Mouse (Mus musculus) ES-Bruce4 (cell line): Measurements from ENCODE around the gene Gm1123. TPM values are rescaled to one million over a fixed set of nuclear protein-coding genes. Genes with fewer than 3 reads are reported as not detected.

Experiments used
- H3K27ac ChIP-seq: 2 replicates; pipeline ENCODE4 v1.5.1; 2012; ENCODE audit warnings: low read length, inconsistent platforms; ENCODE audit not compliant: insufficient read depth
- H3K27me3 ChIP-seq: 2 replicates; pipeline ENCODE4 v1.6.1; 2012; ENCODE audit warnings: mild to moderate bottlenecking, low read length, inconsistent platforms; ENCODE audit not compliant: control insufficient read depth, poor library complexity, insufficient read depth, severe bottlenecking
- H3K36me3 ChIP-seq: 2 replicates; pipeline ENCODE4 v1.6.1; 2012; ENCODE audit warnings: inconsistent platforms, mild to moderate bottlenecking, low read length, moderate library complexity; ENCODE audit not compliant: control insufficient read depth, poor library complexity, insufficient read depth, severe bottlenecking
- H3K4me1 ChIP-seq: one replicate; pipeline ENCODE4 v1.8.1; 2011; ENCODE audit warnings: low read length; ENCODE audit not compliant: control insufficient read depth, insufficient read depth
- H3K4me3 ChIP-seq: 2 replicates; pipeline ENCODE4 v1.5.1; 2011; ENCODE audit warnings: low read depth, mild to moderate bottlenecking, low read length
- H3K9ac ChIP-seq: 2 replicates; pipeline ENCODE4 v1.6.1; 2012; ENCODE audit warnings: low read depth, mild to moderate bottlenecking, inconsistent platforms; ENCODE audit not compliant: poor library complexity, severe bottlenecking
- H3K9me3 ChIP-seq: replicated peaks from 2 replicates; pipeline ENCODE4 v1.6.1; 2012; ENCODE audit warnings: mild to moderate bottlenecking, low read length, inconsistent platforms; ENCODE audit not compliant: control insufficient read depth, poor library complexity, insufficient read depth, severe bottlenecking
- CTCF ChIP-seq: IDR thresholded peaks from one replicate; pipeline ENCODE4 v1.8.1; 2011; ENCODE audit warnings: low read depth, low read length
- EP300 ChIP-seq: IDR thresholded peaks from 2 replicates; pipeline ENCODE4 v1.6.1; 2011; ENCODE audit warnings: low read depth, low read length; ENCODE audit not compliant: insufficient read depth
- POLR2A ChIP-seq: IDR thresholded peaks from one replicate; pipeline ENCODE4 v1.8.1; 2011; ENCODE audit warnings: low read length; ENCODE audit not compliant: insufficient read depth
- polyA plus RNA-seq: library from polyadenylated mRNA; stranded (reverse); fragments of >200 nt; gene quantifications from 2 replicates; pipeline ENCODE4 v1.2.4, GENCODE M21; 2011; ENCODE audit warnings: low read depth; ENCODE audit not compliant: missing spikeins, insufficient read depth, insufficient read length

The Gm1123 gene
- polyA plus RNA-seq, 1 experiment: not detected

DNA sequence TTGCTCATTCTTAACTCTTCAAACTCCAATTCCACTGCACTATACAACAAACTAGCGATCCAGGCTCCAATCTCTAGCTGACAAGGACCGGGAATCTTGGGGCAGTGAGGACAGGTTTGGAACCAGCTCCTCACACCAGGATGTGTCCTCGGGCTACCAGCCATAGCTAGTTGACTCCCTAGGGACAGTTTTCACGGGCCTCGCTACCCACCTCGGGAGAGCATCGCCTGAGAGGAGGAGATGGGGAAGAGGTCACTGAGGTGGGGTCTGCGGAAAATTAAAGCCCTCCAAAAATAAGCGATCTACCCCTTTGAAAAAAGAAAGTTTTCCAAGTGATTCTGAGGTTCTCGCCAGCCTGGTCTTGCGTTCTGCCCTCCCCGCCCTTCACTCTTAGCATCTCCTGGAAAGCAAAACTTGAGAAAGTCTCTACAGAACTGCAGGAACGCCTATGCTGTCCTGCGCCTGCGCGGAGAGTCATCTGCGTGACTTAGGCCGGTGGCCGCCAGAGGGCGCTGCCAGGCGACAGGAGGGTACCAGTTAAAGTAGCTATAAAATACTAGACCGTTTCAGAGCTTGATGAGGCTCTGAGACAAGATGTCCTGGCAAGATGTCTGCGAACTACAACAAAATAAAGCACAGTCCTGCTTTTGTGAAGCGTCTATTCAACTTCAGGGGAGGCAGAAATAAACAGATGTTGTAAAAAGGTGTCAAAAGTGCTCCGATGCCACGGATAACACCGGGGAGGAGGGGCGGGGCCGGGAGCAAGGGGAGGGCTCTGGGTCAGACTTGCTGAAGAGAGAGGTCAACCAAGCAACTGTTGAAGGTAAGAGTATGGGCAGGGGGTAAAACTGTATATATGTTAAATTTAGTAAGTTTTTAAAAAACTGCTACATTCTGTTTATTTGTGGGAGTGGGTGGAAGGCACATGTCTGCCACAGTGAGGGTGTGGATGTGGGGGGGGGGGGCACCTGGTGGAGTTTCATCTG, 55.8 kb downstream of the Gm1123 start:
- H3K9me3 ChIP-seq: no peaks in the 10 kb centered on the region
- no peaks in the 10 kb centered on the region for H3K27me3 ChIP-seq
- H3K4me3 ChIP-seq: 0 out of 2 replicates have a peak overlapping the region, but pooled peaks have one; percentile 13
- TF ChIP-seq CTCF (peak; percentile 91), EP300 (no peak), POLR2A (no peak)
- H3K4me1 ChIP-seq: no peaks in the 10 kb centered on the region
- no peak overlapping the region for H3K27ac ChIP-seq
- no peak overlapping the region for H3K9ac ChIP-seq
- no peaks in the 10 kb centered on the region for H3K36me3 ChIP-seq

DNA sequence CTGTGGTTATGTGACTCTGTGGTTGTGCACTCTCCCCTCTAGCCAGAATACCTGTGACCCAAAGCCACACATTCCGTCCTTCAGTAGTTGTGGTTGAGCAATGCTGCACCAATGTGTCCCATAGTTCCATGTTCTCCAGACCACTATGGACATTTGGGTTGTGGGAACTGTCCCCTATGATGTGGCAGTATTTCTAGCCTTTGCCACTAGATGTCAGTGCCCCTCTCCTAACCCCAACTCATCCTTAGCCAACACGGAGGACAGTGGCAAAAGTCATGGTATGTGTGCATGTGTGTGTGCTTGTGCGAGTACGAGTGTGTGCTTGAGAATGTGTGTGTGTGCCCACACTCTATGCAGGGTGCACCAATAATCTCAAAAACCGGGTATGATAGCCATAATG, 59.0 kb downstream of the Gm1123 start:
- no peaks in the 10 kb centered on the region for H3K4me1 ChIP-seq
- H3K4me3 ChIP-seq: no peak overlapping the region
- peaks cover 10% of the 10 kb centered on the region for H3K27me3 ChIP-seq
- TF ChIP-seq EP300 (no peak), CTCF (peak; percentile 64)
- H3K27ac ChIP-seq: no peak overlapping the region
- no peaks in the 10 kb centered on the region for H3K9me3 ChIP-seq
- no peak overlapping the region for H3K9ac ChIP-seq
- H3K36me3 ChIP-seq: no peaks in the 10 kb centered on the region

DNA sequence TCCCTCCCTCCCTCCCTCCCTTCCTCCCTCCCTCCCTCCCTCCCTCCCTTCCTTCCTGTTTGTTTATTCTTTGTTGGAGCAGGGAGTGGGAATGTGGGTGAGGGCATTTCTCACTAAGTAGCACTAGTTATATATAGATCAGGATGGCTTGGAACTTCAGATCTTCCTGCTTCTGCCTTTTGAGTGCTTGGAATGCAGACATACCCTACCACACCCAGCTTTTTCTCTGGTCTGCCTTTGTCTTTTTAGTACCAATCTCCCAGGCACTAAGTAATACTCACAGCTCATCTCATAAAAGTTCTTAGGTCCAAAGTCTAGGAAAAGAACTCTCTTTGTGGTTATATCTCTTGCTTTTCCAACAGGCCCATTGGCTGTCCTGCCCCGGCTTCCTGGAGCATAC, 59.4 kb downstream of the Gm1123 start:
- no peak overlapping the region for H3K9ac ChIP-seq
- H3K4me3 ChIP-seq: no peak overlapping the region
- TF ChIP-seq CTCF (no peak), POLR2A (no peak), EP300 (no peak)
- H3K36me3 ChIP-seq: no peaks in the 10 kb centered on the region
- peaks cover 10% of the 10 kb centered on the region for H3K27me3 ChIP-seq
- H3K4me1 ChIP-seq: no peaks in the 10 kb centered on the region
- no peak overlapping the region for H3K27ac ChIP-seq
- H3K9me3 ChIP-seq: no peaks in the 10 kb centered on the region

GRCm38 (mm10) chr9:98974898-98975297, 60.6 kb downstream of the Gm1123 start:
- no peak for TF ChIP-seq EP300
- no peak for TF ChIP-seq CTCF
- TF ChIP-seq POLR2A: no peak
- peaks cover 16% of the 10 kb centered on the region for H3K27me3 ChIP-seq
- H3K9me3 ChIP-seq: peaks cover 5% of the 10 kb centered on the region
- H3K4me1 ChIP-seq: no peaks in the 10 kb centered on the region
- no peak overlapping the region for H3K9ac ChIP-seq
- no peak overlapping the region for H3K4me3 ChIP-seq
- no peak overlapping the region for H3K27ac ChIP-seq
- no peaks in the 10 kb centered on the region for H3K36me3 ChIP-seq

DNA sequence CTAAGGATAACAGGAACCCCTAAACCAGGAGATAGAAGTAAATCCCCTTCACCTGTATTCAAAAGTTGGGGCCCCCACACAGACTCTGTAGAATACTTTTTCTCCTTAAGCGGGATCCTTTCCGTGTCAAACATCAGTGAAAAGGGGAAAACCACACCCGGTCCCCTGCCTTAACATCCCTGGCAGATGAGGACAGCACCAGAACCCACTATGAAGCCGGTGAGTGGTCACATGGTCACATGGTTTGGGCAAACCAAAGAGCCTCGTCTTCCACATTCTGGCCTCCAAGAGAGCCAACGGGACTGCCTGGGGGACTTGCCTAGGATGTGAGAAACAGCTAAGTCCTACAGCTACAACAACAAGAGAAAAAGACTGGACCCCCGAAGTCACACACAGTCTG, 62.0 kb downstream of the Gm1123 start:
- no peak for TF ChIP-seq CTCF
- TF ChIP-seq EP300: no peak
- no peak for TF ChIP-seq POLR2A
- Histone ChIP-seq H3K27ac (no peak overlapping the region), H3K9ac (peak overlapping the region; percentile 50; the same call in 1 of the 2 replicates), H3K9me3 (peaks cover 5% of the 10 kb centered on the region), H3K36me3 (no peaks in the 10 kb centered on the region), H3K4me1 (no peaks in the 10 kb centered on the region), H3K27me3 (peaks cover 16% of the 10 kb centered on the region), H3K4me3 (peak overlapping the region; percentile 43)

DNA sequence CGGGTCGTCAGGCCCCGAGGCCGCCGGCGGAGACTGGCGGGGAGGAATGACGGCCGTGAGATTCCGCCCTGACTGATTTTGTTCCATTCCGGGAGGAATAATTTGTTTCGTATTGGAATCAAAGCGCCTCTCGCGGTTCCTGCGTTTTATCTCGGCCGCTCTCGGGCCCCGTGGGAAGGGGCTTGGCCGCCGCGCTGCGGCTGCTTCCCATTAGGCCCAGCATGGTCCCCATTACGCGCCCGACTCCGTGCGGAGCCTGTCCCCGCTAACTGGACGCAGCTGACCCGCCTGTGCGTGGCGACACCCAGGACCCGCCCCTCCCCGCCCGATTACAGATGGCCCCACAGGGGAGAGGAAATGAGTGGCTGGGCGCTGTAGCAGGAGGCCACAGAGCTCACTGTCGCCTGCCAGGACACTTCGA, 62.4 kb downstream of the Gm1123 start:
- Histone ChIP-seq H3K36me3 (no peaks in the 10 kb centered on the region), H3K27me3 (peaks cover 16% of the 10 kb centered on the region), H3K27ac (no peak overlapping the region), H3K4me1 (no peaks in the 10 kb centered on the region), H3K4me3 (peak overlapping the region; percentile 43), H3K9me3 (peaks cover 5% of the 10 kb centered on the region), H3K9ac (peak overlapping the region; percentile 50)
- TF ChIP-seq CTCF (no peak), POLR2A (no peak), EP300 (no peak)
